Mouse (Mus musculus) midbrain, postnatal 0 days (tissue): Measurements from ENCODE around the gene Clcn2. TPM values are rescaled to one million over a fixed set of nuclear protein-coding genes. Genes with fewer than 3 reads are reported as not detected.
A peak's percentile ranks its signal among the peaks of the same experiment; 100 is the strongest.

Source experiments
- ATAC-seq: fragments of 200-750 bp; cut with Nextera tagmentation; 2 replicates; pipeline ENCODE4 v1.8.0; 2017; ENCODE audit warnings: moderate number of reproducible peaks, mild to moderate bottlenecking, moderate TSS enrichment, moderate library complexity; ENCODE audit not compliant: low FRiP score
- DNase-seq: peaks from one replicate; pipeline ENCODE4 v3.0.0-alpha.2; 2015; ENCODE audit warnings: low spot score
- H3K27ac ChIP-seq: fragments of 300-500 bp; sonication (generic); 2 replicates; pipeline ENCODE4 v1.5.1; 2014; ENCODE audit warnings: low read depth, mild to moderate bottlenecking, low read length, mixed read lengths
- H3K27me3 ChIP-seq: fragments of 300-500 bp; sonication (generic); 2 replicates; pipeline ENCODE4 v1.6.1; 2014; ENCODE audit warnings: low read length, control low read depth, mixed read lengths; ENCODE audit not compliant: insufficient read depth
- H3K36me3 ChIP-seq: fragments of 300-500 bp; sonication (generic); 2 replicates; pipeline ENCODE4 v1.6.1; 2014; ENCODE audit warnings: low read length, control low read depth, mixed read lengths; ENCODE audit not compliant: insufficient read depth
- H3K4me1 ChIP-seq: fragments of 300-500 bp; sonication (generic); 2 replicates; pipeline ENCODE4 v1.6.1; 2014; ENCODE audit warnings: mild to moderate bottlenecking, control low read depth, antibody characterized with exemption, low read length, mixed read lengths; ENCODE audit not compliant: insufficient read depth
- H3K4me2 ChIP-seq: fragments of 300-500 bp; sonication (generic); 2 replicates; pipeline ENCODE4 v1.6.1; 2014; ENCODE audit warnings: low read depth, mild to moderate bottlenecking, low read length, mixed read lengths; ENCODE audit not compliant: poor library complexity, severe bottlenecking
- H3K4me3 ChIP-seq: fragments of 300-500 bp; sonication (generic); 2 replicates; pipeline ENCODE4 v1.5.1; 2014; ENCODE audit warnings: low read depth, mild to moderate bottlenecking, low read length, moderate library complexity
- H3K9ac ChIP-seq: fragments of 300-500 bp; sonication (generic); replicated peaks from 2 replicates; pipeline ENCODE4 v1.6.1; 2014; ENCODE audit warnings: mild to moderate bottlenecking, low read length, moderate library complexity, mixed read lengths; ENCODE audit not compliant: poor library complexity, severe bottlenecking
- H3K9me3 ChIP-seq: fragments of 300-500 bp; sonication (generic); 2 replicates; pipeline ENCODE4 v1.6.1; 2016; ENCODE audit warnings: low read length, control low read depth
- CTCF ChIP-seq: IDR thresholded peaks from 2 replicates; pipeline ENCODE4 v1.5.1; 2016; ENCODE audit warnings: antibody characterized with exemption, mild to moderate bottlenecking
- WGBS: fragments of 180-500 bp; shearing (Covaris S2); extraction: QIAGEN DNeasy Blood & Tissue Kit; methylation state at CpG from one replicate; pipeline ENCODE4 v1.1.7; 2014; 5-methylcytosine and 5-hydroxymethylcytosine counted together
- polyA plus RNA-seq: library from polyadenylated mRNA; unstranded; fragments of >200 nt; fragmentation: Nextera tagmentation; extraction: Ambion mirVana; gene quantifications from 2 replicates; pipeline ENCODE4 v1.2.1, GENCODE M21; 2015
- total RNA-seq: library from RNA; depleted of rRNA; stranded (reverse); fragments of >200 nt; gene quantifications from 2 replicates; pipeline ENCODE4 v1.2.3, GENCODE M21; 2014; rRNA removed

The Clcn2 gene
- total RNA-seq = 61.9 and 69.4 TPM in 2 replicates
- 21.1 and 21.9 TPM in 2 replicates for polyA plus RNA-seq

GRCm38 (mm10) chr16:20717181-20717977, at the start of gene Clcn2, which contains the start of gene Polr2h:
Gene Clcn2 (minus strand): TSS chr16:20717746.
Gene Polr2h (plus strand): TSS chr16:20717665.
- H3K27ac ChIP-seq = peak within 1 kb of the TSS; percentile 96
- DNase-seq = peak; percentile 97
- H3K36me3 ChIP-seq = peaks cover 13% of the 10 kb centered on the region
- peak within 1 kb of the TSS; percentile 86 for H3K9ac ChIP-seq
- H3K4me2 ChIP-seq = peak within 1 kb of the TSS; percentile 94
- WGBS = under 1% methylated on average over 62 of the region's 62 CpGs
- peak; percentile 74 for TF ChIP-seq CTCF
- peaks cover 12% of the 10 kb centered on the region for H3K4me1 ChIP-seq
- peak within 1 kb of the TSS; percentile 56 for H3K4me3 ChIP-seq
- H3K9me3 ChIP-seq = no peaks in the 10 kb centered on the region
- peak; percentile 90 for ATAC-seq
- no peaks in the 10 kb centered on the region for H3K27me3 ChIP-seq

GRCm38 (mm10) chr16:20765244-20765643, 47.7 kb upstream of the Clcn2 start:
- Histone ChIP-seq H3K4me2 (no peak overlapping the region), H3K27ac (no peak overlapping the region), H3K4me3 (no peak overlapping the region), H3K9me3 (no peaks in the 10 kb centered on the region), H3K36me3 (no peaks in the 10 kb centered on the region), H3K9ac (no peak overlapping the region), H3K27me3 (no peaks in the 10 kb centered on the region), H3K4me1 (no peaks in the 10 kb centered on the region)
- no peak for ATAC-seq
- DNase-seq = peak; percentile 48
- peak; percentile 64 for TF ChIP-seq CTCF
- WGBS = 51% methylated on average over 9 of the region's 9 CpGs

DNA sequence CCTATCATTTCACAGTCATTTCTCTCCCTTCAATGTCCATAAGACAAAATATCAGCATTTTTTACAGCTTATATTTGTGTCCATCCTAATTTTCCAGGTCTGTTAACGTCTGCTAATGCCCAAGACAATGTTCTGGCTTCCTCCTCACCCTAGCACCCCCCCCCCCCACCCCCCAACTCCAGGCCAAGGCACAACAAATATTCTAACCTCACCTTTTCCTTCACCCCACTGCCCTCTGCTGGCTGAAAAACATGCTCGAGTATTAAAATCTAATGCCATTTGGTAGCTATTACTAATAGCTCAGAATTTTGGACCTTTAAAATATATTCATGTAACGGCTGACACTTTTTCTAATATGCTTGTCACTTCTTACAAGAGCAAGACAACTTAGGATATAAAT, 44.1 kb upstream of the Clcn2 start:
- TF ChIP-seq CTCF = peak; percentile 70
- no peaks in the 10 kb centered on the region for H3K4me1 ChIP-seq
- no peak overlapping the region for H3K4me3 ChIP-seq
- DNase-seq (peak; percentile 27), ATAC-seq (no peak)
- H3K9ac ChIP-seq = no peak overlapping the region
- 13% methylated on average over 3 of the region's 3 CpGs for WGBS
- H3K4me2 ChIP-seq = no peak overlapping the region
- H3K27me3 ChIP-seq = no peaks in the 10 kb centered on the region
- no peak overlapping the region for H3K27ac ChIP-seq
- no peaks in the 10 kb centered on the region for H3K9me3 ChIP-seq
- H3K36me3 ChIP-seq = no peaks in the 10 kb centered on the region

- ATAC-seq (no peak), DNase-seq (no peak)
- Histone ChIP-seq H3K9me3 (no peaks in the 10 kb centered on the region), H3K4me2 (no peak overlapping the region), H3K36me3 (no peaks in the 10 kb centered on the region), H3K9ac (no peak overlapping the region), H3K4me1 (no peaks in the 10 kb centered on the region), H3K27ac (no peak overlapping the region), H3K4me3 (no peak overlapping the region), H3K27me3 (no peaks in the 10 kb centered on the region)
- 84% methylated on average over 1 of the region's 1 CpGs for WGBS
- TF ChIP-seq CTCF = no peak
Measured at GRCm38 (mm10) chr16:20757385-20757784, 39.8 kb upstream of the Clcn2 start.

GRCm38 (mm10) chr16:20756052-20756451, 38.5 kb upstream of the Clcn2 start:
- H3K9ac ChIP-seq = no peak overlapping the region
- no peak overlapping the region for H3K4me3 ChIP-seq
- H3K27ac ChIP-seq = no peak overlapping the region
- H3K4me1 ChIP-seq = no peaks in the 10 kb centered on the region
- H3K9me3 ChIP-seq = no peaks in the 10 kb centered on the region
- H3K4me2 ChIP-seq = no peak overlapping the region
- DNase-seq = no peak
- no peak for TF ChIP-seq CTCF
- WGBS = 95% methylated on average over 5 of the region's 5 CpGs
- no peak for ATAC-seq
- no peaks in the 10 kb centered on the region for H3K27me3 ChIP-seq
- no peaks in the 10 kb centered on the region for H3K36me3 ChIP-seq

GRCm38 (mm10) chr16:20750518-20750917, 33.0 kb upstream of the Clcn2 start:
- H3K4me3 ChIP-seq = no peak overlapping the region
- DNase-seq (no peak), ATAC-seq (no peak)
- H3K9me3 ChIP-seq = no peaks in the 10 kb centered on the region
- H3K9ac ChIP-seq = no peak overlapping the region
- no peak overlapping the region for H3K27ac ChIP-seq
- TF ChIP-seq CTCF = no peak
- no peak overlapping the region for H3K4me2 ChIP-seq
- WGBS = 71% methylated on average over 8 of the region's 8 CpGs
- no peaks in the 10 kb centered on the region for H3K36me3 ChIP-seq
- H3K4me1 ChIP-seq = no peaks in the 10 kb centered on the region
- no peaks in the 10 kb centered on the region for H3K27me3 ChIP-seq
